Mouse (Mus musculus): Measurements from ENCODE around the gene Tprgl.
A peak's percentile ranks its signal among the peaks of the same experiment; 100 is the strongest.

Gene Tprgl

DNA sequence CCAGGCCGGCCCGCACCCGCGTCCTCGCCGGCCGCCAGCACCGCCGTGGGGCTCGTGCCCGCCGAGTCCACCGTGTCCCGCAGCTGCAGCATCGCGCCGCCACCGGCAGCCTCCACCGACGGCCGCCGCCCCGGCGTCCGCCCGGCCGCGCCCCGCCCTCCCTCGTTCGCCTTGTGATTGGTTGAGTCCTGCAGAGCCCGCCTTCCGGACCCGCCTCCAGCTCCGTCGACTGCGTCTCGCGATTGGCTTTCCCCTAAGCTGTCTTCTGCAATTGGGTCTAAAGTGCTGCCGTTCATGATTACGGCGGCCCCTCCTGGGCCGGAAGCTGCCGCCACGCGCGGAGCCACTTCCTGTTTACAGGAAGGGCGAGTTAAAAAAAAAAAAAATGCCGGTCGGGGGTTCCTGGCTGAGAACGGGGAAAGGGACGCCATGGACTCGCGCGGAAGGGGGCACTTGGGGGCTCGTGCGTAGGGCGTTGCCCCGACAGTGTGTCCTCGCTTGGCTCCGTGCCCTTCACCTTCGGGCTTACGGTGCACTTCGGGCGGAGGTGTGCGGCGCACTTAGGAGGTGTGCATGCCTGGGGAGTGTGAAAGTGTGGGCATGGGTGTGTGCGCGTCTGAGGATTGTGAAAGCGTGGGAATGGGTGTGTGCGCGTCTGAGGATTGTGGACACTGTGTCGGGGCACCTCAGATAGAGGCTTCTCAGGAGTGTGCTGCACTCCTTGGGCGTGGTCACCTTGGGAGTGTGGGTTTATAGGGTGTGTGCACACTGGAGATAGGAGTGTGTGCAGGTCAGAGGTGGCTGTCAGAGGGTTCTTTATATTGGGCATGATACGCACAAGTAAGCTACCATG is at the start of gene Tprgl:
Gene Tprgl, minus strand, starts transcription at position 129 of the 853 bp plus-strand sequence.
- peak; percentile 93 for DNase-seq (ENCODE audit: low read depth, low spot score)

DNA sequence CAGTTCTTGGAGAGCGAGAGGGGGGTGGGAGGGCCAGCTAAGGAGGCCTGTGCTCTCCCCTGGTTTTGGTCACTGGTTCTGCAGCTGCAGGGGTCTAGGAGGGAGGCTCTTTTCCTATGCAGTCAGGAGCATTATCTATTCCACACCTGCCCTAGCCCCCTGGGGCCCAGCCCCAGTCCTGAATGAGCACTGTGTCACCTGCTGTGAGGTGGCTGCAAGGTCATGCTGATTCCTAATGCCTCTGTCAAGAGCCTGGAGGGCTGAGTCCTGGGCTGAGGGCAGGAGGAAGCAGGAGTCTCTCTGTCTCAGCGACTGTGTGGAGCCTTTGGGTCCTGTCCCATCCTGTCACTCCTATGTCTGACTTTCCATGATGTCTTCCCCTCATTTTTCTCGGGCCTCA is 49.4 kb upstream of the Tprgl start:
- DNase-seq (ENCODE audit: low read depth, low spot score) = no peak

DNA sequence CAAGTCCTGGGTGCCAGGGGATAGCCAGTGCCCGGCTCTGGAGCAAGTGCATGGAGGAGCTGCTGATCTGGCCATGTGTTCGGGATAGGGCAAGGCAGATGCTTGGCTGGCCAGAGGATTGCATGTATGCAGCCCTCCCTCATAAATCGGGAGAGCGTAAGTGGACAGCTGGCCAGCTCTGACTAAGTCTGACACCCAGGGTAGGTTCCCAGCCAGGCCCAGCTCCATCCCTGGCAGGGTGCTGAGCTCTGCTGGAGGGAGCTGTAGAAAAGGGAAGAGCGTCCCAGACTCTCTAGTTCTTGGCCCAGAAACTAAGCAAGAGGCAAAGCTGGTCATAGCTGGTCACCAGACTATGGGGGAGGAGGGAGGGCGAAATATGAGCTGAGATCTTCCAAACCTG is 48.6 kb upstream of the Tprgl start:
- DNase-seq (ENCODE audit: low read depth, low spot score) = no peak

DNA sequence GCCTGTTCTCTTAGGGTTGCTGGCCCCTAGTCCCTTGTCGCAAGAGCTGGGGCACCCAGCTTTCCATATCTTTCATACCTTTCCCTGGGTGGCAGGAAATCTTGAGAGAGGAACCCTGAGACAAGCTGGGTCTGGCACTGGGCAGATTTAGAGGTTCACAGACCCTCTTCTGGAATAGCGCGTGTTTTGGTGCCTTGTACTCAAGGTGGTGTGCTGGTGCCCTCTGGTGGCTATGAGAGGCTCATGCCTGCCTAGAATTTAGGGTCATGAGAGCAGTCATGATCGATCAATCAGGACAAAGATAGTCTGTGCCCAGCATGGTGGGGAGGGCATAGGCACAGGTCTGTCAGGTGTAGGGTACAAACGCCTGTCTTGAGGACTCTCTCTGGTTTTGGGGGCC is 46.8 kb upstream of the Tprgl start:
- DNase-seq (ENCODE audit: low read depth, low spot score) = peak; percentile 26

DNA sequence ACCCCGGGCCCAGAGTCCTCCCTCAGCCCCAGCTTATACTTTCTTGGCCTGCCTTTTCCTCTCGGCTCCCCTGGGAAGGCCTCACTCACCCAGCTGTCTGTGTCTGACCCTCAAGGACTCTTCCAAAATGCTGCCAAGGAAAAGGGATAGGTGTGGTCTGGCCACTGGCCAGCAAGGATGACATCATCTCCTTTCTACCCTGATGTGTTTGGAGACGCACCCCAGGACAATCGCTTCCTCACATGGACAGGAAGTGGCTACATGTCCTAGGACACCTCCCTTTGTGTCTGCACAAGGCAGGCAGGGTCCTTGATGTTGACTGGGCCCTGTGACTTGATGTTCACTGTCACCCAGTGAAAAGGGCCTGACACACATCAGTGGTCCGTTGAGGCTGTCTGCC is 44.9 kb upstream of the Tprgl start:
- DNase-seq (ENCODE audit: low read depth, low spot score) = no peak

DNA sequence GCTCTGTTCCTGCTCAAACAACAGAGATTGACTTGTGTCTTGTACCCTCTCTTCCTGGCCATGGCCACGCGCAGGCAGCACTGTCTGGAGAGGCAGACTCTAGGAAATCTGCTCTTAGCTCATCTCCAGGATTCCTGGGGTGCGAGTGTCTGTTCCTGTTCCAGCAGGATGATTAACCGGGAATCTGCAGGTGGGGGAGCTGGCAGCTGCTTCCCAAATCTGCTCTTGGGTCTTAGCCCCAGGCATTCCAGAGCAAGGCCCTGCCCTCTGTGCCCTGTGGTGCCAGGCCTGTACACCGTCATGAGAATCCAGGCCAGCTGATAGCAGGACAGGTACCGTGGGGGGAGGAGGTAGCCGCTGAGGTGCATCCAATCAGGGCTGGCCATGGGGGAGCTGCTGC is 44.1 kb upstream of the Tprgl start:
- DNase-seq (ENCODE audit: low read depth, low spot score) = no peak

DNA sequence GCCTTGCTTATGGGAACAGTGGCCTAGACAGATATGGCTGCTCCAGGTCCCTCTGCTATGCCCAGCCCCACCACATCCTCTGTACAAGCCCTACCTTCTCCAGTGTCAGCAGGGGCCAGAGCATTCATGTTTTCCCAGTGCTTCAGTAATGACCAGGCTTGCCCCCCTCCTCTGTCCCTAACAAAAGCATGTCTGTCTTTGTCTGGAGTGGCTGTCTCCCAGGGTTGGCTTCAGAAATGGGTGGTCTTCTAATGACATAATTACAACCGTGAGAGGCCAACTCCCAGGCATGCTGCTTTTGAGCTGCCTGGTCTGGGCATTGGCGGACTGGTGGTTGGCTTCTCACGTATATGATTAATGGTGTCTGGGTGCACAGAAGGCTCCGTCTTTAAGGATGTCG is 41.0 kb upstream of the Tprgl start:
- no peak for DNase-seq (ENCODE audit: low read depth, low spot score)

DNA sequence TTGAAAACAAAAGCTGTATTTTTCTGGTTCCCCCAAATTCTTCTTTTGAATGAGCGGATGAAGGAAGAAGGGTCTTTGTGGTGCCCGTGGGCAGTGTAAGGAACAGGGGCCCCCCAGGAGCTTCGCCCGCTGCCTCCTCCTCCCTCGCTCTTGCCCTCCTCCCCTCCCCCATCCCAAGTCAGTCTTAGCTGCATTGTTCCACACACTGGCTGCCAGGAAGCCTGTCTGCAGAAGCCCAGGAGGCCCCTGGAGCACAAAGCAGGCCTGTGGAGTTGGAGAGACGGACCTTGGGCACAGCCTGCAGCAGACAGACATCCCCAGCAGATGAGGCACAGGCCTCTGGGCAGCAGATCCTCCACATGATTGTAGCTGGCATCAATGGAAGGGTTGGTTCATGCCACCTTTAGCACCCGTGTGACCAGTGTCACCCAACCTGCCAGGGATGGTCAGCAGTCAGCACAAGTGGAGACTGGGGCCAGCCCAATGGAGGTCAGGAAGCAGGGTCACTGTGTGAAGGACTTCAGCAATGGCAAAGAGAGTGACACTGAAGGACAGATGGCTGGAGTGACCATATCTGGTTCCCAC is 38.0 kb upstream of the Tprgl start:
- no peak for DNase-seq (ENCODE audit: low read depth, low spot score)

DNA sequence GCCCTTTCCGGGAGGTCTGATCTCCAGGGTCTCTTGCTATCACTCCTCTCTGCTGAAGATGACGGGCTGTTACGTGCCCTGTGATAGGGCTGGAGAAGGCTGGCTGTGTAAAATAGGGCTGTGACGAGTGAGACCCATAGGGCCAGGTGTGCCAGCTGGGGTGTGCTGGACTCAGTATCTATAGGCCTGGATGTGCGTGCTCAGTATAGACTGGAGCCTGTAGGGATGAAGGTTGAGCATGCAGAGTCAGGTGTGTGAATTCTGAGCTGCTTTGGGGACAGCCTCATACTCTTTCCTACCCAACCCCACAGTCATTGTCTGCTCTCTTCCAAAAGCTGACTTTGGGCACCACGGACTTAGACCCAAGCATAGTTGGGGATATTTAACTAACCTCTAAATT is 37.5 kb upstream of the Tprgl start:
- DNase-seq (ENCODE audit: low read depth, low spot score) = no peak

DNA sequence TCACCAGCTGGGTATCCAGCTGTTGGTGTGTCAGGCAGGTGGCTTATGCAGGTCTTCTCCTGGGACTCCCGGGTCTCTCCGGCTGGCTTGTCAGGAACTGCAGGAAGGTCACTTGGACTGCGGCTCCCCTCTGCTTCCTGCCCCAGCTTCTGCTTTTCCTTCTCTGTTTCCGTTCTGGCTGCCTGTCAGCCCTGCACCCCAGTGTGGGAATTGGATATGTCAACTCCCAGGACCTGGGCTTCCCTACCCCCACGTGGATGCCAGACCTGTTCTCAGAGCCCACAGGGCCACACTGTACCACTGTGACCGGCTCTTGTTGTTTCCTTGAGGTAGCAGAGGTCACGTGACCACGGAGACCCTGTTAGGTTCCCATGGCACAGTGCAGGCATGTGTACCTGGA is 28.5 kb upstream of the Tprgl start:
- DNase-seq (ENCODE audit: low read depth, low spot score) = no peak

DNA sequence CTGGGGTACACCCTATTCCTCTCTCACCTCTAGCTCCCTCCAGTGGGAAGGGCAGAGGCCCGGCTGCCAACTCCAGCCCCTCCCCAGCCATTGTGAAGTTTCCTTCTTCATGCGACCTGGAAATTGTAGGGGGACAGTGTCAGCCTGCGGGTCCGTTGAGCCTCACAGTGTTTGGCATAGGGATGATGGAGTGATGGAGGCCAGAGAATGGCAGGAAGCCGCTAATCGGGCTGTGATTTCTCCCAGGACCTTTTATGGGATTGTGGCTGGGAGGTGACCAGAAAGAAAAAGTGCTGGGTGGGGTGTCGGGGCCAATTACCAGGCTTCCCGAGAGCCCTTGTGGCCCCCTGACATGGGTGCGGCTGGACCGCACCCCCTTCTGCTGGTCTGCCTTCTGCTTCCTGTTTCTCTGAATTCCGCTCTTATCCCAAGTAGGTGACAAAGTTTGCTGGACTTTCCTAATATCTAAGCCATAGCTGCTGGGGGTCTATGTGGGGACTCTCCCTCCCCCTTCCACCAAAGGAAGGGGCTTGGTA is 25.6 kb upstream of the Tprgl start:
- DNase-seq (ENCODE audit: low read depth, low spot score) = no peak

DNA sequence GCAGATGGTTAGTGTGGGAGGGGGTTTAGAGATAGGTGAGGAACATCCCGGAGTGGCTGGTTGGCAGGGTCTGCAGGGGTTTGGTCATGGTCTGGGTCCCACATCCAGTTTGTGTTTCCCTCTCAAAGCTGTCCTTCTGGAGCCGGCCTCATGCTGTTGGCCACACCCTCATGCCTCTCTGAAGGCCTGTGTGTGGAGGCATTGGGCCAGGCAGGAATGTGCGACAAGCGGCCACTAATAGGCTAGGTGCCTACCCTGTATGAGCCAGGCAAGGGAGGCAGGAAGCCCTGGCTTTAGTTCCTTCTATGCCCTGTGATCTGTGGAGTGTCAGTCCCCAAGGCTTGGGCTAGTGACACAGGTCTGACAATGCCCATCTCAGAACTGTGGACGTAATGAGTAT is 24.5 kb upstream of the Tprgl start:
- no peak for DNase-seq (ENCODE audit: low read depth, low spot score)

DNA sequence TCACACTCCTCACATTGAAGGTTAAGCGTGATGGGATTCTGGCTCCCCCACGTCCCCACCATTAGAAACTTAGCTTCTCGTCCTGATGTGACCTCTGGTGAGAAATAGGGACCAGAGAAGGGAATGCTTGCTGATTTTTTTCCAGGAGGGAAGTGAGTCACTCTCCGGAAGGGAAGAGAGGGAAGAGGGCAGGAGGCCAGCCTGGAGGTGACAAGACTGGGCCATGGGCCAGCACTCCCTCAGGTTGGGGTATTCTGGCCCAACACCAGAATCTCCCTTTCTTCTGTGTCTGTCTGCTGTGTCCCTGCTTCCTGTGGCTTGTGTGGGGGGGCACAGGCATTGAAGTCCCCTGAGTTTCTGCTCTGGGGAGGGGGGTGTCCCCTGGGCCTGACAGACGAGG is 23.1 kb upstream of the Tprgl start:
- DNase-seq (ENCODE audit: low read depth, low spot score) = no peak

DNA sequence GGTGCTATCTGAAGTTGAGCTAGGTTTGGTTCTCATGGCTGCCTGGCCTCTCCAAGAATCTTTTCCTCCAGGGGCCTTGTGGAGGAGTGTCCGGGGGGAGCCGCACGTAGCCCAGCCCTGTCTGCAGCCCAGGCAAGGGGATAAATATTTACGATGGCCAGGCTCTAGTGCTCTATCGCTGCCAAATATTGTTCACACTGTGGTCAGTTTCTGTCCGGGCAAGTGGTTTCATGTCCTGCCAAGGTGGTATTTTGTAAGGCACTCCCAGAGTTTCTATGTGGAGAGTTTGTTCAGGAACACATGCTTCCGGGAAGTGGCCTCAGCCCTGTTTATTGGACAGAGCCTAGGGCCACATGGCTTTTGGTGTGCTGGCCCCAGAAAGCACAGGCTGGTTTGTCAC is 20.5 kb upstream of the Tprgl start:
- no peak for DNase-seq (ENCODE audit: low read depth, low spot score)

DNA sequence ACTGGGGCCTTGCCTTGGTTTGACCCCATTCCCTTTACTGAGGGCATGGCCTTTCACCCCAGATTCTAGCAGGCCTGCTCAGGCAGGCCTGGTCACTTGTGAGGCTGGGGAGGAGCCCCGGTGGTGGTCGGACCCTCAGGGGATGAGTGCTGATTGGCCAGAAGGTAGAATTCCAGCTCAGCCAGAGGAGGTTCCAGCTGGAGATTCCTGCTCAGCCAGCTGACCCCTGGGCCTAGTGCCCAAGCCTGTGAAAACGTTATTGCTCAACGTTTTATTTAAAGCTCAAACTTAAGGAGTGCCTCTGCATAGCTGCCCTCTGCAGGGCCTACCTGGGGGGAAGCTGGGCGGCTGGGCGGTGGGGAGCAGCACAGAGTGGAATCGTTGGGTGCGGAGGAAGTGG is 16.8 kb upstream of the Tprgl start:
- DNase-seq (ENCODE audit: low read depth, low spot score) = no peak

DNA sequence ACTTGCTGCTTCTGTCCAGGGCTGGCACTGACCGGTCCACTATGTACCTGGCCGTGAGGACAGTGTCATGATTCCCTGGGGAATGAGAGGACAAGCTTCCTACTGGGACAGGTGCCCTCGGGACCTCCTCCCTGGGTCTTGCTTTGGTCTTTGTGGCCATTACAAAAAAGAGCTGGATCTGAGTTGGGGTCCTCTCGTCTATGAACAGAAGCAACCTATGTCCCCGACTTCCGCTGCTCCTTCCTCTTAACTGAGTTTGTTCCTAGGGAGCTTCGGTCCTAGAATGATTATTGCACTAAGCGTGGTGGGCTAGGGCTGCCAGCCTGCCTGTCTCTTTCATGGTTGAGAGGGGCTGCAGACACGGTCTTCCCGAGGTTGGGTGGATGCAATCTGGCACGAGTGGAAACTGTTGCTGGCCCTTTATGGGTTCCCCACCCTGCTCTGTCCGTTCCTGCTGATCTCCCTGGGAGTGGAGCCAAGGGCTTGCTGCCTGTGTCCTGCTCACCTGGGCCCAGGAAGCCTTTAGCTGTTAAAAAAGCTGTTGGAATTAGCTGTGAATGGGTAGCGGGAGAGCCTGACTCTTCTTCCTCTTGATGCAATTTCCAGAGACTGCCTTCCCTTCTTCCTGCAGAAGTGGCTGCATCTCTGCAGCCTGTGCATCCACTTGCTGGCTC is 11.6 kb upstream of the Tprgl start:
- DNase-seq (ENCODE audit: low read depth, low spot score) = no peak

DNA sequence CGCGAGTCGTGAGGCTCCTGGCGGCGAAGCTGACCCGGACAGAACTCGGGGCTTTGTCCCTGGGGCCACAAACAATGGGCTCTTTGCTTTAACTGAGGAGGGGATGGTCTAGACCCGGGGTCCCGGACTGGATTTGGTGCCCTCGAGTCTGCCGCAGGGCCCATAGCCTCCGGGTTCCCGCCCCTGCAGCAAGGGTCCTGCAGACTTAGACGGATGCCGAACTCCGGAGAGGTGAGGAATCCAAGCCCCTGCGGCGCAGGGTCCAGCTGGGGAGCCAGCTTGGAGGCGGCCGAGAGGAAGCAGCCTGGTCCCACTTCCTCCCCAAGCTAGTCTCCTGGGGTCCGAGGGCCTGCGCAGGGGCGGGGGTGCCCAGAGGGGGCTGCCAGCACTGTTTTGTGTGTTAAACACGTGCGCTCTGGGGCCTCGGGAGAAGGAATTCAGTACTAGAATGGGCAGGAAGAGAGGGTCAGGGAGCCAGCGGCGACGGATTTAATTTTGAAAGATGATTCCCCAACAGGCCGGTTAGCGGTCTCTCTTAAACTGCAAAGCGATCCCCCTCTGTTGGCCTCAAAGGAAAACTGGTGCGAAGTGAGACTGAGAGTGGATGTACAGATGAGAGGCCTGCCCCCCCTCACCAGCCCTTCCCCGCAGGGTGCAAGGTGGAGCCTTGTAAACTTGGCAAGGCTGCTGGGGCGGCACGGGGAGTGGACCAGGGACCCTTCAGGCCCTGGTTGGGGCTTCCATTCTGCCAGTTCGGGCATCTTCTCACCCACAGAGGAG is 10.9 kb upstream of the Tprgl start:
- no peak for DNase-seq (ENCODE audit: low read depth, low spot score)

DNA sequence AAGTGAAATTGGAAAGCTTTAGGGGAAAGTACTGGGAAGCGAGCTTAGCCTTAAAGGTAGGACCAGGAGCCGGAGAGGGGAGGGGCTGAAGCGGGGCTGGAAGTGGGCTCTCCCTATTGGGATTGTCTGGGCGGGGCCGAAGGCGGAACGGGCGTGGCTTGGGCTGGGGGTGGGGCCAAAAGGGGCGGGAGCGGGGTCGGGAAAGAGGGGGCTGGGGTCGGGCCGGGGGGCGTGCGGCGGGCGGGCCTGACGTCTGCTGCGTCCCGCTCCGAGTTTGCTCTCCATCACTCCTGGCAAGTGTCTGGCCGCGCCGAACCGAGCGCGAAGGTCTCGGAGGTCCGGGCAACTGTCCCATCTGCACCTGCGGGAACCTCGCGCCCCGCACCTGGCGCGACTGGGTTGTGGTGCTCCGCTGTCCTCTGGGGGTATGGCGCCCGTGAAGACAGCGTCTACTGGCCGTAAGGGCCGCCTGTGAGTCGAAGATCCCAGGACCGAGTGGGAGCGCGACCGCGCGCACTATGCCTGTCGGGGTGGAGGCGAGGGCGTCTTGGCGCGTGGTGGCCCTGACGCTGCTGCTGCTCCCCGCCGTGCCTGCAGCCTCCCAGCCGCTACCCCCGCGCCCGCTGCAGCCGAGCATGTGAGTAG is 10.2 kb upstream of the Tprgl start, which contains the start of gene Megf6:
Gene Megf6, plus strand, starts transcription at position 225 of the 645 bp plus-strand sequence.
- no peak for DNase-seq (ENCODE audit: low read depth, low spot score)

DNA sequence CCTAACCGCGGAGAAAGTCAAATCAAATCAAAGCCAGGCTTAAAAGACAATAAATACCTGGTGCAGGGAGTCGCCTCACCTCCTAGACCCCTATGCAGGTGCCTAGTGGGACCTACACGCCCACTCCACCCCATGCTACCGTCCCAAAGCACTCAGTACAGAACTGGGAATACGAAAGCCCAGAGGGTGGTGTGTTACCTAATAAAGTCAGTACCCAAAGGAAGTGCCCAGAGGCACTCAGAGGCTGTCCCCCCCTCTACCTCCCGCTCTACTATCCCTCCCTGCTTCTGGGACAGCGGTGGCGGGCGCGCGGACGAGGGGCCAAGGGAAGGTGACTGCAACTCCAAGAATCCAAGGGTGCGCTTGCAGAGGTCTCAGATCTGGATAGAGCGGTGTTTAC is 9.6 kb upstream of the Tprgl start:
- DNase-seq (ENCODE audit: low read depth, low spot score) = no peak

DNA sequence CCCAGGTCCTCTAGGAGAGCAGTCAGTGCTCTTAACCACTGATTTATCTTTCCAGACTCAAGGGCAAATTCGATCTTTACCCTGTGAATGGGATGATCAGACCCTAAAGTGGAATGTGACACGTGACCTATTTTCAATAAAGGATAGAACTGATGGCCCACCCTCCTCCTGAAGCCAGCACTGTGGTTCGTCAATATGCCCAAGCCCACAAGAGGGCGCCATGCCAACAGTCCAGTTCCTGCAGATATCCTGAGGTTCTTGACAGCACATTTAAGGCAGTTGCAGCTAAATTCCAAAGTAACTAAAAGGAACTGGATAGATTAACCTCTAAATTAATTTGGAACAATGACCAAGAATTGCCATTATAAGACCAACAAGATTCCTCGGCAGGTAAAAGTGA is 6.6 kb upstream of the Tprgl start:
- no peak for DNase-seq (ENCODE audit: low read depth, low spot score)

DNA sequence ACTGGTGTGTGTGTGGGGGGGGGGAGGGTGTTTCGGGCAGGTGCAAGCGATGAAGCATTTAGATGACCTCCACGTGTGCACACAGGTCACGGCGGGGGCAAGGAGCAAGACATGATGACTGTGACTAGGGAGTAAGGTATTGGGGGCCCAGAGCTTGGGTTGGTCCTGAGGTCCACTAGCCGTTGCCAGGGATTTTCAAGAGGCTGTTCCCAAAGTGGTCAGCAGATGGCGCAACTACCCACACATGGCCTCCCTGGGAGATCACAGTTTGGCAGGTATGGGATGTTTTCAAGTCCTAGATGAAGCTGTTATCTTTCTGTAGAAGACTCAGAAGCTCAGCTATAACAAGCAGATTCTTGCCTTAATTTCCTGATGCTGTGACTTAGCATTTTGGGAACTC is 2.8 kb upstream of the Tprgl start:
- peak; percentile 71 for DNase-seq (ENCODE audit: low read depth, low spot score)
